Mouse (Mus musculus): ENCODE data around the gene Fndc3b. TPM values are rescaled to one million over a fixed set of nuclear protein-coding genes. Genes with fewer than 3 reads are reported as not detected.

Gene Fndc3b
- polyA plus RNA-seq, 1 experiment = 0.78 TPM

- TF ChIP-seq GATA1 (IDR thresholded peaks at IDR 0.05; ENCODE audit: borderline replicate concordance, low read length) = no peak
- TF ChIP-seq FLI1 (IDR thresholded peaks at IDR 0.05; ENCODE audit: low read length) = no peak
- H3K9me3 ChIP-seq = no peaks in the 10 kb centered on the region
- H3K36me3 ChIP-seq (replicated peaks; ENCODE audit: low read length) = no peaks in the 10 kb centered on the region
- peaks cover 66% of the 10 kb centered on the region for H3K27me3 ChIP-seq (replicated peaks)
- peaks cover 14% of the 10 kb centered on the region for H3K4me1 ChIP-seq
- peak overlapping the region; percentile 92 for H3K4me3 ChIP-seq (replicated peaks)
Observed at GRCm38 (mm10) chr3:27709906-27710647, 1.0 kb downstream of the Fndc3b start.

GRCm38 (mm10) chr3:27709096-27709905, 1.8 kb downstream of the Fndc3b start:
- no peak for TF ChIP-seq GATA1 (IDR thresholded peaks at IDR 0.05; ENCODE audit: borderline replicate concordance, low read length)
- TF ChIP-seq FLI1 (IDR thresholded peaks at IDR 0.05; ENCODE audit: low read length) = no peak
- Histone ChIP-seq H3K27me3 (replicated peaks) (peaks cover 68% of the 10 kb centered on the region), H3K4me3 (replicated peaks) (peak overlapping the region; percentile 92), H3K9me3 (no peaks in the 10 kb centered on the region), H3K36me3 (replicated peaks; ENCODE audit: low read length) (no peaks in the 10 kb centered on the region), H3K4me1 (peaks cover 14% of the 10 kb centered on the region)

DNA sequence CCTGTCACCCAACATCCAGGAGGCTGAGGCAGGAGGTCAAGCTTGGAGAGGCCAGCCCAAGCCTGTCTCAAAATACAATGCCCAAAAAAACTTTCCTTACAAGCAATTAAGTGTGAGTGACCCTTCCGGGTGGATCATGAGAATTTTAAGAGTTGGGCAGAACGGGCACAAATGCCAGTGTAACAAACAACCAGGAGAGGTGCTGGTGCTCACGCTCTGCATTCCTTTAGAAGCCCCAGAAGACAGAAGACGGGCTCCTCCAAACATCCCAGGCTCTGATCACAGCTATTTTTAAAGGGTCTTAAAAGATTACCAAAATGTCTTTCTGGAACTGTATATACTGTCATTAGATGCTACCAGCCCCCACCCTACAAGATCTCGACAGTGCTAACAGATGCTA, 2.5 kb downstream of the Fndc3b start:
- Histone ChIP-seq H3K4me1 (peaks cover 14% of the 10 kb centered on the region), H3K4me3 (replicated peaks) (no peak overlapping the region), H3K27me3 (replicated peaks) (peaks cover 63% of the 10 kb centered on the region), H3K36me3 (replicated peaks; ENCODE audit: low read length) (no peaks in the 10 kb centered on the region), H3K9me3 (no peaks in the 10 kb centered on the region)
- TF ChIP-seq GATA1 (IDR thresholded peaks at IDR 0.05; ENCODE audit: borderline replicate concordance, low read length) = no peak

DNA sequence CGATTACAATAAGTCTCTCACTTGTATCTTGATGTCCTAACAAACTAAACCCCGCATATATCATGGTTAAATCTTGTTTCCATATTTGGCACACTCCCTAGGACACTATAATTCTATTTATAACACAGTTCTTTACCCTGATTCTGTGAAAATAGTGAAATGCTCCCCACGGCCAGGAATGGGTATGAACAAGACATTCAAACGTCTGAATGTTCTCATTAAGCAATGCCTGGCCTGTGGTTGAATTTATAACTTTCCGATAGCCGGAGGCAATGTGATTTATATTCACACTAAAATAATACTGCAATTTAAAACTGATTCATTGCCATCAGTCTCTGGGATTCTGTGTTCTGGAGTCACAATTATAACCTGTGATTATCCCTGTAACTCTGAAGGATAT, 5.3 kb downstream of the Fndc3b start:
- no peak for TF ChIP-seq FLI1 (IDR thresholded peaks at IDR 0.05; ENCODE audit: low read length)
- no peak for TF ChIP-seq GATA1 (IDR thresholded peaks at IDR 0.05; ENCODE audit: borderline replicate concordance, low read length)
- Histone ChIP-seq H3K36me3 (replicated peaks; ENCODE audit: low read length) (no peaks in the 10 kb centered on the region), H3K4me3 (replicated peaks) (no peak overlapping the region), H3K27me3 (replicated peaks) (peaks cover 40% of the 10 kb centered on the region), H3K4me1 (peaks cover 8% of the 10 kb centered on the region), H3K9me3 (no peaks in the 10 kb centered on the region)

- TF ChIP-seq GATA1 (IDR thresholded peaks at IDR 0.05; ENCODE audit: borderline replicate concordance, low read length) (no peak), FLI1 (IDR thresholded peaks at IDR 0.05; ENCODE audit: low read length) (no peak)
- H3K4me1 ChIP-seq = peaks cover 1% of the 10 kb centered on the region
Observed at GRCm38 (mm10) chr3:27705056-27705455, 6.1 kb downstream of the Fndc3b start.

GRCm38 (mm10) chr3:27704641-27705040, 6.5 kb downstream of the Fndc3b start:
- Histone ChIP-seq H3K4me3 (replicated peaks) (no peak overlapping the region), H3K9me3 (no peaks in the 10 kb centered on the region), H3K4me1 (no peaks in the 10 kb centered on the region), H3K36me3 (replicated peaks; ENCODE audit: low read length) (no peaks in the 10 kb centered on the region), H3K27me3 (replicated peaks) (peaks cover 29% of the 10 kb centered on the region)
- TF ChIP-seq GATA1 (IDR thresholded peaks at IDR 0.05; ENCODE audit: borderline replicate concordance, low read length) (no peak), FLI1 (IDR thresholded peaks at IDR 0.05; ENCODE audit: low read length) (no peak)

More at GRCm38 (mm10) chr3:27705056-27705455, 6.1 kb downstream of the Fndc3b start:
- no peaks in the 10 kb centered on the region for H3K9me3 ChIP-seq
- H3K36me3 ChIP-seq (replicated peaks; ENCODE audit: low read length) = no peaks in the 10 kb centered on the region
- peaks cover 33% of the 10 kb centered on the region for H3K27me3 ChIP-seq (replicated peaks)
- no peak overlapping the region for H3K4me3 ChIP-seq (replicated peaks)

DNA sequence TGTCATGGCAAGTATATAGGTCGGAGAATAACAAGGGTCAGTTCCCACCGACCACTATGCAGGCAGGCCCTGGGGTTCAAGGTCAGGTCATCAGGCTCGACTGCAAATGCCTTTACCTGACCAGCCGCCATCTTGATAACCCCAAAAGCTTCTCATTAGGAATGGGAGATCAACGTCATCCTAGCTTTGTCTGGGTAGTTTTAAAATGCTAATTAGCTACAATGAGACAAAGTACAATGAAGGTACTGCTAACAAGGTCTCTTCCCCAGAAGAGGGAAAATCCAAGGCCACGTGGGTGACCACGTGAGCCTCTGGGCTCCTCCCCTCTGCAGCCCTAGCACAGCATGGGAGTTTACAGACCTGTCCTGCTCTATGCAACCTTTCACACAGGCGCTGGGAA, 7.6 kb downstream of the Fndc3b start:
- no peaks in the 10 kb centered on the region for H3K9me3 ChIP-seq
- peaks cover 17% of the 10 kb centered on the region for H3K27me3 ChIP-seq (replicated peaks)
- no peak overlapping the region for H3K4me3 ChIP-seq (replicated peaks)
- TF ChIP-seq FLI1 (IDR thresholded peaks at IDR 0.05; ENCODE audit: low read length) = no peak
- no peaks in the 10 kb centered on the region for H3K36me3 ChIP-seq (replicated peaks; ENCODE audit: low read length)
- H3K4me1 ChIP-seq = no peaks in the 10 kb centered on the region

GRCm38 (mm10) chr3:27703081-27703480, 8.0 kb downstream of the Fndc3b start:
- Histone ChIP-seq H3K4me1 (no peaks in the 10 kb centered on the region), H3K27me3 (replicated peaks) (peaks cover 15% of the 10 kb centered on the region), H3K9me3 (no peaks in the 10 kb centered on the region), H3K36me3 (replicated peaks; ENCODE audit: low read length) (no peaks in the 10 kb centered on the region), H3K4me3 (replicated peaks) (no peak overlapping the region)
- TF ChIP-seq GATA1 (IDR thresholded peaks at IDR 0.05; ENCODE audit: borderline replicate concordance, low read length) (no peak), FLI1 (IDR thresholded peaks at IDR 0.05; ENCODE audit: low read length) (no peak)

GRCm38 (mm10) chr3:27698671-27699070, 12.4 kb downstream of the Fndc3b start:
- H3K27me3 ChIP-seq (replicated peaks) = no peaks in the 10 kb centered on the region
- H3K36me3 ChIP-seq (replicated peaks; ENCODE audit: low read length) = no peaks in the 10 kb centered on the region
- H3K9me3 ChIP-seq = no peaks in the 10 kb centered on the region
- TF ChIP-seq FLI1 (IDR thresholded peaks at IDR 0.05; ENCODE audit: low read length) (no peak), GATA1 (IDR thresholded peaks at IDR 0.05; ENCODE audit: borderline replicate concordance, low read length) (no peak)
- H3K4me3 ChIP-seq (replicated peaks) = no peak overlapping the region
- no peaks in the 10 kb centered on the region for H3K4me1 ChIP-seq

- Histone ChIP-seq H3K36me3 (replicated peaks; ENCODE audit: low read length) (no peaks in the 10 kb centered on the region), H3K27me3 (replicated peaks) (no peaks in the 10 kb centered on the region), H3K4me3 (replicated peaks) (no peak overlapping the region), H3K4me1 (no peaks in the 10 kb centered on the region), H3K9me3 (no peaks in the 10 kb centered on the region)
- no peak for TF ChIP-seq GATA1 (IDR thresholded peaks at IDR 0.05; ENCODE audit: borderline replicate concordance, low read length)
- TF ChIP-seq FLI1 (IDR thresholded peaks at IDR 0.05; ENCODE audit: low read length) = no peak
Observed at GRCm38 (mm10) chr3:27696449-27696797, 14.7 kb downstream of the Fndc3b start.
